Mouse (Mus musculus) regulatory T cell (primary cell): ENCODE measurements around the gene Krt75.

ENCODE experiments used
- in situ Hi-C: fragments of 300-600 bp; cut with MboI, MseI; formaldehyde crosslinking; loops from one replicate; pipeline ENCODE4 v1.15.1; 2025; ENCODE audit warnings: high pct_unique_total_duplicates

The Krt75 gene

DNA sequence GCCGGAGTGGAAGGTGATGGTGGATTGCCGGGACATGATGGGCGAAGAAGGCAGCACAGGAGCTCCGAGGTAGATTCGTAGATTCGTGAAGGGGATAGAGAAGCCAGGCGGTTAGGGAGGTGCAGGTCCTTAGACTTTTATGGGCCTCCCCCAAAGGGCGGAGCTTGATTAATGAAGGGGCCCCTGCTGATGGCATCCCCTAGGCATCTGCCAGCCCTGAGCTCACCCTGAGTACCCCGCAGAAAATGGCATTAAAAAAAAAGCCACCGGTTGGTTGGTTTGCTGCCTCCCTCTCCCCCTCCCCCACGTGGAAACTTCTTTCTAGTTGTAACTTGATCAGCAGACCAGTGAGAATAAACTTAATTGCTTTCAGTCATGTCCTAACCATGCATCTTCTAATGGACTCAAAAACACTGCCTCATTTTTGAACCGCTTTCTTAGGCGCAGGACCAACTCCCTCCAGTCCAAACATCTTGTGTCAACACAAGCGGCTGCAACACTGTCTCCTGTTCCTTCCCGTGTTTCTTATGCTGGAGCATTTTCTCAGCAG, at the start of gene Krt75:
Gene Krt75 (minus strand): TSS at position 109 of the 550 bp plus-strand sequence.
- in situ Hi-C loops: no loop called here

DNA sequence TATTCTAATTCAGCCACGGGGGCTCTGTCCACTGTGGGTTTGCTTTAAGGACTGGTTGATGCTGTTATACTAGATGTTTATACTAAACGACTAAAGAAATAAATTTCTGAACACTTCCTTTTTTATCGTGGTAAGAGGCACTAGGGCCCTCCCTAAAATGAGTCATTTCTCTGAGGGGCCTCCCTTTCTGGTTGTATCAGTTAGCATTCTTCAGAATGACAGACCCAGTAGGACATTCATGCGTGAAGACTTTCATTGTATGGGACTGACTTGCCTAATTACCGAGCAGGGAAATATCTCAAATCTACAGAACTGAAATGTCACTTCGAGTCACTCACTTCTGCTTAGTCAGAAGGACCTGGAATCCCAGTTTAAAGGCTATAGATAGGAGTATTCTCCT, 25.4 kb upstream of the Krt75 start:
- in situ Hi-C loops: no loop called here

DNA sequence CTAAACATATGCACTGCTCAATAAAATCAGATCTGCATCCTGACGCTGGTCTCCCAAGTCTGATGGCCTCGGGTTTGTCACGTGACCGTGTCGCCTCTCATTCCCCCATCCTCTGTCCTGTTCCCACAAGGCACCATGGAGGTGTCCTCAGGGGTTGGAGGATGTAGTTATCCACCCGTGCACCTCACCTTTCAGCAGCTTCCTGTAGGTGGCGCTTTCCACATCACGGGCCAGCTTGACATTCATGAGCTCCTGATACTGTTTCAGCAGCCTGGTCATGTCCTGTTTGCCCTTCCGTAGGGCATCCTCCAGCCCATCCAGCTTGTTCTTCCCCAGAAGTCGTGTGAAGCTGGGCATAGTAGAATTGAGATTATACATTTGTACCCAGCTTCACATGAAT, 14.5 kb upstream of the Krt75 start:
- in situ Hi-C loops: no loop called here

DNA sequence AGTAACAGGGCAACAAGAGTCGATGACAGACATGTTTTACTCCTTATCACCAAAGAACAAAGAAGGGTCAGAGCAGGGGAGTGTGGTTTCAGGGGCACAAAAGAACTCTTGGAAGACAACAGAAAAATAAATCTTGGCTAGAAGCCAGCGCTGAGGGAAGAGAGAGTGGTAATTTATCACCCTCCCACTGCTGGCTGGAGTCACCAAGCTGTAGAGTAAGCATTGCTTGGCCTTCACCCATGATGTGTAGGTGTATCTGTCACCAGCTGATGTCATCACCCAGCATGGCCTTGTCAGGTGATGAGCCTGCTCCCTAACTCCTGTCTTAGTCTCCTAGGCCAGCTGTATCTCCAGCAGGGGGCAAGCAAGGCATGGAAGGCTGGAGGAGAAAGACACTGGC, 10.8 kb upstream of the Krt75 start:
- in situ Hi-C loops: no loop called here

DNA sequence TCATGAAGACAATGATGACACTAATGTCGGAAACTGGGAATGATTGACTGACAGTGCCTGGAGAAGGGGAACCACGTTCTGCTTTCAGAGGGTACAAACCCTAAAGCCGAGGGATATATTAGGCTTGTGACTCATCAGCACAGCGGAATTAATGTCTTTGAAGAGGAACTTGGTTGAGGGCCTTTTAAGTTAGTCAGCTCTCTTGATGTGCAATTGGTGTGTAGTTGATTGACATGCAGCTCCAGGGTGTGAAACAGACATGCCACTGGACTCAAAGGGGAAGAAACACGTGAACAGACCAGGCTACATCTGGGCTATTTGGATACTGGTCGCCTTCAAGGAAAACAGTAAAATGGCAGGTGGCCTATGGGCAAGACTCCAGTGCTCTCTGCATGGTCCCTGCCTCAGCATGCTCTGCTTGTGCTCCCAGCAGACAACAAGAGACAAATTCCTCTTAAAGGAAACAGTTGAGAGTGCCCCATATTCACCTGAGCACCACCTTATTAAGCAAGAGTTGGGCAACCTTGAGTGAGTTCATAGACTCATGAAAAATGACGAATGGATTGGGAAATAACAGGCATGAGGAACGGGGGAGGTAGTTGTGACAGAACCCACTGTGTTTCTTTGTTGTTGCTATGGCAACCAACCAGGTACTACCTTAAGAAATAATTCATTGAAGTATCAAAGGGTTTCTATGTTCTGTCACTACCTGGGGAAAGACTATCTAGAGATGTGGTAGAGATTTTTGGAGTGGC, 9.7 kb upstream of the Krt75 start:
- in situ Hi-C loops: no loop called here

DNA sequence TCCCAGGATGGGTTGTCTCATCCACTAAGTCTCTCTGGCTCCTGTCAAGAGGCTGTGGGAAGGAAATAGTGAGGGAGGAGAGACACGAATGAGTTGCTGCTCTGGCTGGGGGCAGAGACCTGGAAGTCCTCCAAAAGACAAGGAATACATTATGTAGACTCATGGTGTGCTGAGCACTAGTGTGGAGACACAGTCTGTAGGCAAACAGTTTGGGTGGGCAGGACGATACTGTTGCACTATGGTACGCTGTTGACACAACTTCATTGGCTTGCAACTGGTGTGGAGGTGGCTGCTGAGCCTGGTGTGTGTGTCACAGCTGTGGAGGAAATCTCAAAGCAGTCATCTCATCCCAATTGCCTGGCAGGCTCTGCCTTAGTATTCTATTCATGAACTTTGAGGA, 8.0 kb upstream of the Krt75 start:
- in situ Hi-C loops: no loop called here

DNA sequence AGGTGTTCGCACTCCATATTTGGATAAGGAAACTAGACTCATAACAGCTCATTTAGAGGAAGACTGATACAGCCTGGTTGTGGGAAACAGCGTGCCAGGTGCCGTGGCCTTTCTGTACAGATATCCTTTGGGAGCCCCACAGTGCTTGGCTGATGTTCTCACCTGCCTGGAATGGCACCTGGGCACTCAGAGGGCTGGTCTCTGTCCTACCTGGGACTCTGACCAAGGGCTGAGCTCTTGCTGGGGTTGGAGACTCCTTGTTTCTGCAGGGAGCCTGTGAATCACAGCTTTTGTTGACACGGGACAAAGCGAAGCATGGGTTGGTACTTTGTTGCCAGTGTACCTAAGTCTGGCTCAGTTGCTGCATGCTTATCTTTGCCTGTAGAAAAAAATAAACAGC, 1.8 kb upstream of the Krt75 start:
- in situ Hi-C loops: no loop called here

DNA sequence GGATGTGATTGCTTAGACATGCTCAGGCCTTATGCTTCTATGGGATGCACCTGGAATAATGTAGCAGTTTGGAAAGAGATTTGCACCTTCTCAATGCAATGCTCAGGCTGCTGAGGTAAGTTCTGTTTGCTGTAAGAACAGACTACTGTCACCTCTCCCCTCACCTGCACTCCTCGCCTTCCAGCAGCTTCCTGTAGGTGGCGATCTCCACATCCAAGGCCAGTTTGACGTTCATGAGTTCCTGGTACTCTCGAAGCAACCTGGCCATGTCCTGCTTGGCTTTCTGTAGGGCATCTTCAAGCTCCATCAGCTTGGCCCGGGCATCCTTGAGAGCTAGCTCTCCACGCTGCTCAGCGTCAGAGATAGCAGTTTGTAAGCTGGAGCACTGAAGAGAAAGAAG, 5.9 kb downstream of the Krt75 start:
- in situ Hi-C loops: no loop called here

DNA sequence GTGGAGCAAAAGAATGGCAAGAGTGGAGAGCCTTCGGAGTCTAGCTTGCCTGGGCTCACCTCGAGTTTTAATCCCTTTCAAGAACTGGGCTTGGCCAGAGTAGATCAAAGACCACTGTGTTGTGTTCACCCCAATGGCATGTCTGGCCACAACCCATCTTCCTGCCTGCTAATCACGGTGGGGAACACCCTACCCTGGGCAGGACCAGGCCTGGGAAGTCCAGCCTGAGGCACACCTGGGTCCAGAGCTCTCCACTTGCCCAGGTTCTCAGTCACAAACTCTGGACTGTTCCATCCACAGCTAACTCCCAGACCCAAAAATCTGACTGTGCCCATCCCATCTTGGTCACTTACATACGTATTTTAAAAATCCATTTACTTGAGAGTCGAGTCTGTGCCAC, 10.9 kb downstream of the Krt75 start, which contains the start of gene Krt90:
Gene Krt90 (minus strand): TSS at position 101 of the 400 bp plus-strand sequence.
- in situ Hi-C loops: no loop called here

DNA sequence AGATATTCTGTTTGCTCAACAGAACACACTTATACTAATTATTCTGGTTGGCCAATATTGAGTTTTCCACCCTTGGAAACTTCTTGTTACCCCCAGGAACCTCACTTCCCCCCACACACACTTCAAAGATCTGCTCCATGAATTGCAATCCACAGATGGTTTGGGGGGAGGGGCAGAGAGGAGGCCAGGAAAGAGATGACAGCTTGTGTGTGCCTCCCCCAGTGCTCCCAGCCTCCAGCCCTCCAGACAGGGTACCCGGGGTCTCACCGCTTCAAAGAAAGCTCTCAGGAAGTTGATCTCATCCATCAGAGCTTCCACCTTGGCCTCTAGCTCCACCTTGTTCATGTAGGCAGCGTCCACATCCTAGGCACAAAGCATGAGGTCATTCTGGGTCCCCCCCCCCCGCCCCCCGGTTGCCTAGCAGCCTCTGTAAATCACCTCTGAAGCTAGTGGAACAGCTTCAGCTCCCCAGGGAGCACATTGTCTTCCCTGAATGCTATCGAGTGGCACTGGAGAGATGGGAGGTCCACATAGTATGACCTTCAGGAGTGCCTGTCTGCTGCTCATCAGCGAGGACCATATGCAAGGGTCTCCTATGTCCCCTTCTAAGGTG, 15.6 kb downstream of the Krt75 start:
- in situ Hi-C loops: no loop called here

DNA sequence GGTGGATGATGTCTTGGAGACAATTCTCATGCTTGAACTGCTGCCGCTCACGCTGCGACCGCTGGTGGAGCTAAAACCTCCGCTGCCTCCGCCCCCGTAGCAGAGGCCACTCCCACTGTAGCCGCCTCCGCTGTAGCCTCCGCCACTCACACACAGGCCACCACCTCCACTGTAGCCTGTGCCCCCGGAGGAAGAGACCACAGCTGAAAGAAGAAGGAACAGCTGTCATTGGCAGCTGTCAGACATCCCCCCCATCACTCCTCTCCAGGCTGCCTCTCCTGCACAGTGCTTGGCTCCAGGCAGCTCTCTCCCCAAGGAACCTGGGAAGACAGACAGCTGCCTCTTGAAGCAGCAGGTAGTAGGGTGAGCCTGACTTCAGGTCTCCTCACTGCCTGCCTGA, 20.5 kb downstream of the Krt75 start:
- in situ Hi-C loops: no loop called here

DNA sequence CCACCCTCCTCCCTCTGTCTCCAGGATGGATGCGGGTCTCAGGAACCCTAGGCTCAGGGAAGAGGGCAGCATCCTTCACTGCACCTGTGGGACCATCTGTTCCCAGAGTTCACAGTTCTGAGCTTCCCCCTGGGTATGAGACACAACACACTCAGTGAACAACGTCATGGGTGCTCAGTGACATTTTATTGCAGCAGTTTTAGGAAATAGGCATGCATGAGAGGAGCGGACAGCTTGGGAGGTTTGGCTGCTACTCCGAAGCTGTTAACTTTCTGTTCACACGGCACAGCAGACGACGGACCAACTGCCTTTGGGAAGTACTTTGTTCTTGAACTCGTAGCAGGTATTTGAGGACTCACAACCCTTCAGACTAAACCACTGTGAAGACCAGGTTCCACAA, 21.5 kb downstream of the Krt75 start:
- in situ Hi-C loops: no loop called here

DNA sequence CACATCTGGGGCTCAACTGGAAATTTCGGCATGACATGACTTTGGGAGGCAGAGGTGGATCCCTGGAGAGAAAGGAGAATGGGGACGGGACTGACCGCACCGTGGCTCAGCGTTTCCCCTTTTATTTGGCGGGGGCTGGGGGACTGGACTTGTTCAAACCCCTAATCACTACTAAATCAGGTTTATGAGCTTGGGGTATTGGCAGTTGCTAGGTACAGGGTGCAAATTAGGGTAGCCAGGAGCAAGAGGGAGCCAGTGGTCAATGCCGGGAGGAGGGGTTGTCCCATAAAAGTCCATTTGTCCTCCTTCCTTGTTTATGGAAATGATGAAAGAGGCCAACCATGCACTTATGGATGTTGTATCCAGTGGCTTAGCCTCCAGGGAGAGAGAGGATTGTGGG, 23.1 kb downstream of the Krt75 start, which contains the start of gene Krt82:
Gene Krt82 (minus strand): TSS at position 101 of the 400 bp plus-strand sequence.
- in situ Hi-C loops: no loop called here

DNA sequence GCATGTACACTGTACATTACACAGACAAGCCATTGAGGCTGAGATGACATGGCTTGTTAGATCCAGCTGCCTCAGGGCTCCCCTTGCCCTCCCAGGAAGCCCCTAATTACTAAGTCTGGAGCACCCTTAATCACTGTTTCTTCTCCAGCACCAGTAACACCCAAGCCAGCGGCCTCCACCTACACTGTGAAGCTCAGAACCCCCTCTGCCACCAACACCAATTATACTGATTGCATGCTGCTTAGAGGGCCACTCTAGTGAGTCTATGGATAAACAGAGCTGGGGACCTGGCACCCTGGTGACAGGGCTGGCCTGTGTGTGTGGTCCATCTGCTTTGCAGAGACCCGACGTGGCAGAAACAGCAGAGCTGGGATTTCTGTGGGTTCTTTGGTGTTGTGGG, 29.2 kb downstream of the Krt75 start:
- in situ Hi-C loops: loop anchor here (10.0 kb wide), 1 partner anchor 510 kb away; no protein-coding TSS in a partner anchor

DNA sequence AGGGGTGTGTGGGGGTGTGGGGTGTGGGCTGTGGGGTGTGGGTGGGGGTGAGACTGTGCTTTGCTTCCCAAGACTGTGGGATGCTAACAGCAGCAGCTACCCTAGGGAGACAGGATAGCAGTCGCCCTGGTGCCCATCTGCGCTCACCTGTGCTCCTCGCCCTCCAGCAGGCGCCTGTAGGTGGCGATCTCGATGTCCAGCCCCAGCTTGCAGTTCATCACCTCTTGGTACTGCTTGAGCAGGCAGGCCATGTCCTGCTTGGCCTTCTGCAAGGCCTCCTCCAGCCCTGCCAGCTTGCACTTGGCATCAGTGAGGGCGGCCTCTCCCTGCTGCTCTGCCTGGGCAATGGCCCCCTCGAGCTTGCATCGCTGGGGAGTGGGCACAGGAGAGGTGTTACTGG, 31.2 kb downstream of the Krt75 start:
- in situ Hi-C loops: loop anchor here (10.0 kb wide), 1 partner anchor 512 kb away; no protein-coding TSS in a partner anchor

DNA sequence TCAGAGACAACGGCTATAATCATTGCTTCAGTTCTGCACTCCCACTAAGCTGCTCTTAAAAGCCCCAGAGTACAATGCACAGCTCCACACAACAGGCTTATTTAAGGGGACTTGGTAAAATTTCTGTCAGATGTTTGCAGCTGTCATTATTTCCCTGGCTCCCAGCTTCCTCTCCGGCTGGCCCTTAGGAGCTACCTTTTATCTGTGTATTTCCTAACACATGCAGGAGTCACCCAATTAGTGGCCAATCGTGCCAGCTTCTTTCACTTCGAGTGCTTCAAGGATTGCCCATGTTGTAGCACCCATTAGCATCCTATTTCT, 35.2 kb downstream of the Krt75 start:
- in situ Hi-C loops: no loop called here

DNA sequence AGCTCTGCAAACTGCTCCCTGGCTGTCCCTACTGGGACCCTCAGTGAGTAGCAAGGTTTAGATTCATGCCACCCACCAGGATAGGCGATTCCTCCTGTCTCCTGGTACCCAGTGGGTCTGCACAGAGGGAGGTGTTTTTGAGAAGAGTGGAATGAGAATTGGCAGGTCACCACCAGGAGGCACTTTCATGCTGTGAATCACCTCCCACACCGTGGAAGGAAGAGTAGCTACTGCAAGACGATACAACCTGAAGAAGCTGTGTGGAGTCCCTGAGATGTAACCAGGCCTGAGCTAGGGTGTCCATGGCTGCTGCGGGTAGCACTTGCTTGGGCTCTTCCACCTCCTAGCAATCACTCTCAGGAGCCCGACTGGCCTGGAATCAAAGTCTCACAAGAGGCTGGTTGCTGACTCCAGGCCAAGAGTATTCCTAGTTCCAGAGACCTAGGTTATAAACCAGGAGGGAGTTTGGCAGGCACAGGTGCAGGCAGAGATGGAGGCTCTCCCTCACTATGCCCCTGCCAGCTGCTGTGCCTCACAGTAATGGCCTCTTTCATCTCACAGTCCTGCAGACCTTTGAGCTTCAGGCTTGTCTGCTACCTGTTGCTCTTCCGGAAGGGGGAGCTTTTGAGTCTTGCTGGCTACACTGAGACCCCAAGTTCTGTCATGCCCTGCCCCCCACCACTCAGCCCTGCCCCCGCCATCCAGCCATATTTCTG, 35.7 kb downstream of the Krt75 start:
- in situ Hi-C loops: no loop called here

DNA sequence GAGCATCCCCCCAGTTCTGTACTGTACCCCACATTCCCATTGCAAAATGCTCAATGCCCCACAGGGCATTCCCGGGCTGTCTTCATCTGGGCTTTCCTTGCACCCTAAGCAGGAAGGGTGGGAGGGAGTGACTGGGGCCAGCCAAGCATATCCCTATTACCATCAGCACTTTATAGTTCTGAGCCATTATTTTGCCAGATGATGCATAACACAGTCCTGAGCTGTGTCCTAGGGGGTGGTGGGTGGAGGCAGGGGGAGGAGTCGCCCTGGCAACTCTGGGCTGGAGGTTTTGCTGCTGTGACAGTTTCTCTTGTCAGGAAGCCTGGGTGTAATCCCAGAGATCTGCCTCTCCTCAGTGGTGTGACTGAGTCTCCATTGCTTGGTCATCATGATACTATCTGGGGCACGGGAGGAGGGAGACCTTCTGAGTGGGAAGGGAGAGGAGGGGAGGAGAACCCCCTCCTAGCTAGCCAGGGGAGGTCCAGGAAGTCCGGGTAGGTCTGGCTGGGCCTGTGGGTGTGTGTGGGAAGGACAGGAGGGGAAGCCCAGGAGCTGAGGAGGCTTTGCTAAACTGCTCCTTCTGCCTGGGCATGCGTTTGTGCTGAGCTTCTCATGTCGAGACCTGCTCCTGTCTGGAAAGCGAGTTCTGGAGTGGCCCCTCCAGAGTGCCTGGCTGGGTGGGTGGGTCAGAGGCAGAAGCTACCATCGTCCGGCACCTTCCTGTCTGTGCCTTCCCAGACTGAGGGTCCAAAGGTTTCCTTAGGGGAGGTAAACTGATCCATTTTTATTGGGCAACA, 37.5 kb downstream of the Krt75 start:
- in situ Hi-C loops: no loop called here

DNA sequence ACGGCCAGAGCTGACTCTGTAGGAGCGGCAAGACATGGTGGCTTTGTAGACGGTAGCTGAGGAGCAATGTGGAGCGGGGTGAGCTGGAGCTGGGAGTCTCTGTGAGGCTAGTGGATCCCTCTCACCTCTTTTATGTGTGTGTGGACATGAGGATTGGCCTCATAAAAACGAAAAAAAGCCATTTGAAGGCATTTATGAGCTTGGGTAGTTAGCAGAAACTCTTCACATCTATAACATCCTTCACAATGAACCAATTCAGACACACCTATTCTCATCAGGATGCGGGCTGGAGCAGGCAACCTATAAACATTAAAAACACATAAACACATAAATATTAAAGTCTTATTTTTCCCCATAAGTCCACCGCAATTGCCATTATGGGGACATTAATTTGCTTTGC, 41.0 kb downstream of the Krt75 start, which contains the start of gene Krt84:
Gene Krt84 (minus strand): TSS at position 101 of the 400 bp plus-strand sequence.
- in situ Hi-C loops: no loop called here

DNA sequence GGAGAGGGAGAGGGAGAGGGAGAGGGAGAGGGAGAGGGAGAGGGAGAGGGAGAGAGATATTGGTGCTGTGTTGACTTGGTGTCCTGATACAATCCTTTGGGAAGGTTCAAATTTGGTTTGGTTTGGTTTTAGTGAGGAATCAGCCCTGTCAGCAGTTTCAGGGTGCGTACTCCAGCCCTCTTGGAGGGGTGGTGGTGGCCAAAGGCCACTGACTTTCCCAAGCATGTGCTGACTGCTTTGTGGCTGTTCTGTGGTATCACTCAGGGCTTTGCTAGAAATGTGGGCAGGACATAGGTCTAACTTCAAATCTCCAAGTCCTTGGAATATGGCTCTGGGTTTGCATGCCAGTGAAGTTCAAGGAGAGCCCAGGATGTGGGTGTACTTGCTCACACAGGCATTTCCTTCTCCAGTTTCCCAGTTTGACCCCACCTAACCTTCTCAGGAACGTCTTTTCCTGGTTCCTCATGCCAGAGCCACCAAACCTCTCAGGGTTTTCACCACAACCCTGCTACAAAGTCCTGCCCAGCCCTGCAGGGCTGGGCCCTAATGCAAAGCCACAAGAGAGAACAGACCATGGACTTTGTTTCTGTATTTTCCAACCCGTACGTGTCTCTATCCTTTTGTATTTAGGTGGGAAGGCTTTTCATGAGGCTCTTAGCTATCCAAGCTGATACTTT, 51.0 kb downstream of the Krt75 start:
- in situ Hi-C loops: no loop called here

DNA sequence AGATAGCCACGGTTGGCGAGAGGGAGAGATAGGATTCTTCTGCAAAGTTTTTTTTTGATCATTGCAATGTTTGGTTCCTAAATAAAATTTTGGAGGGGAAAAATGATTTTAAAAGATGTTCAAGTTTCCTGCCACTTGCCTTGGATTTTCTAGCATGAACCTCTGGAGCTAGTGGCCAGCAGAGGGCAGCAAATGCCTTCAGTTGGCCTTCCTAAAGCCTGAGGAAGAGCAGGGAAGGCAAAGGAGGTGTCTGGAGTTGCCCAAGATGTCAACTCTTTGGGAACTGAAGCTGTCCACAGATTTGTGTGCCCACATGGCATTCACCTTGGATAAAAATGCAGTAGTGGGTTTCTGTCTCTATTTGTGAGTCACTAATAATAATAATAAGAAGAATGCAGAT, 53.9 kb downstream of the Krt75 start:
- in situ Hi-C loops: loop anchor here (5.0 kb wide), 1 partner anchor 87 kb away; no protein-coding TSS in a partner anchor
